Mouse (Mus musculus) spleen, postnatal 4 days (tissue): ENCODE measurements at regions not wholly inside any gene's neighbourhood (a gene's known extent, or its start where the extent isn't known, plus 50 kb on each side); places are given as distances from the start of the nearest gene placed in this dataset.

ENCODE experiments used
- DNase-seq, 2 experiments: peaks; one replicate each; pipeline ENCODE4 v3.0.0; 2022; ENCODE audit warnings: low spot score in 2 of 2

GRCm38 (mm10) chr9:30522595-30523350, 95.9 kb downstream of the Snx19 start:
- DNase-seq, result no peak

GRCm38 (mm10) chr9:30521556-30522240, 94.8 kb downstream of the Snx19 start:
- DNase-seq, result no peak

GRCm38 (mm10) chr9:30520853-30521439, 94.0 kb downstream of the Snx19 start:
- no peak for DNase-seq

GRCm38 (mm10) chr9:30520116-30520515, 93.2 kb downstream of the Snx19 start:
- no peak for DNase-seq

GRCm38 (mm10) chr9:30519231-30519630, 92.3 kb downstream of the Snx19 start:
- no peak for DNase-seq
